Mouse (Mus musculus) frontal cortex, postnatal 25 days (tissue): ENCODE results near the gene Coa4.

Experiments used
- DNase-seq, 2 experiments: peaks; one replicate each; pipeline ENCODE4 v3.0.0; 2022; ENCODE audit warnings: low spot score in 2 of 2

Gene Coa4

DNA sequence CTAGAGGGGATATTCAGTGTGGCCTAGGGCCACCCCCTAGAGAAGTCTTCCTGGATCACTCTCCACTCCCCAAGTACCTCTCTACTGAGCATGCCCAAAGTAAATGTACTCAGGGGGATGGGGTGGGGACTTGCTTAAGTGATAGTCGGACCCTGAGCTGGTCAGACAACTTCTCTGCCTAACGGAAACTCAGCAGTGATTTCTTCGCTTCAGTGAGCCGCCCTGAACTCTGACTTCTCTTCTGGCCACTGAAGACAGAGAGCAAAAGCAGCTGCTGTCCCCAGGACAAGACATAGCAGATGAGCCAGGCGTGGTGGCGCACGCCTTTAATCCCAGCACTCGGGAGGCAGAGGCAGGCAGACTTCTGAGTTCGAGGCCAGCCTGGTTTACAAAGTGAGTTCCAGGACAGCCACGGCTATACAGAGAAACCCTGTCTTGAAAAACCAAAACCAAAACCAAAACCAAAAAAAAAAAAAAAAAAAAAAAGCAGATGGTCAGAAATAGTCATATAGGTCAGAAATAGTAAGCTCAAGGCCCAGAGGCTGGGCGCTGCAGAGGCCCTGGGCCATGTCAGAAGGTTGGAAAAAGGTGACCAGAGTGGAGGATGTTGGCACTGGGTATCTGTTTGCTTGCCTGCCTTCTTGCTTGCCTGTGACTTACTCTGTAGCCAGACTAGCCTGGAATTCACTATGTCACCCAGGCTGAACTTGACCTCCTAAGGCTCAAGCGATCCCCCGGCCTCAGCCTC, 32.0 kb upstream of the Coa4 start:
- no peak for DNase-seq

DNA sequence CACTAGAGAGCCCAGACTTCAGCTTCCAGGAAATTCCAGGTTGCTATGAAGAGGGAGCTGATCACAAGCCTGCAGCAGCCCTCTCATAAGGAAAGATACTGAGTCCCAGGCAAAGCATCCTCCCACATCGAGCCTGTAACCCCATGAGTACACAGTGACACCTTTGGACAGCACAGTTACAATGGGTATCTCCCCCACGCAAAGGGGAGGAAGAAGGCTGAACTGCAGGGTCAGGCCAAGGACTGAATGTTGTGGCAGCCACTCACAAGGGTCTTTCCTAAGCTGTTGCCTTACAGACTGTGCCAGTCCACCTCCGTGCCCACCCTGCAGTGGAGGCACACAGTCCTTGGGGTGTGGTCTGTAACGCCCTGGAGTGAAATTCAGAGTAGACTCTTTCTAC, 30.4 kb upstream of the Coa4 start:
- no peak for DNase-seq

GRCm38 (mm10) chr7:100508670-100509069, 28.2 kb upstream of the Coa4 start:
- DNase-seq, result no peak

DNA sequence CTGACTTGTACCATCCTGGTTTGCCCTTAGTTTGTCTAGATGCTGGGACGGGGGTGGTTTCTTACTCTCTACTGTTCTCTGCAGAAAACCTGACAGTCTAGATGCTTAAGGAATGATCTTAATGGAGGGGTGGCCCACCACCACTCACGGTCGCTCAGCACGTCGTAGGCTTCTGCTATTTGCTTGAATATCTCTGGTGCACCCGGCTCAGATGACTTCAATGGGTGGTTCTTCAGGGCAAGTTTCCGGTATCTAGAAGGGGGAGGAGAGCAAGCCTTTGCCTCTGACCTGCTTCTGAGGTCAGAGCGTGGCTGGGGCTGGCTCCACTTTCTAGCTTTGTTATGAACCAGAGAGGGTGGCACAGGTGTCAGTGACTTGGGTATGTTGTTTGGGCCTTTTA, 25.3 kb upstream of the Coa4 start:
- DNase-seq, result no peak

DNA sequence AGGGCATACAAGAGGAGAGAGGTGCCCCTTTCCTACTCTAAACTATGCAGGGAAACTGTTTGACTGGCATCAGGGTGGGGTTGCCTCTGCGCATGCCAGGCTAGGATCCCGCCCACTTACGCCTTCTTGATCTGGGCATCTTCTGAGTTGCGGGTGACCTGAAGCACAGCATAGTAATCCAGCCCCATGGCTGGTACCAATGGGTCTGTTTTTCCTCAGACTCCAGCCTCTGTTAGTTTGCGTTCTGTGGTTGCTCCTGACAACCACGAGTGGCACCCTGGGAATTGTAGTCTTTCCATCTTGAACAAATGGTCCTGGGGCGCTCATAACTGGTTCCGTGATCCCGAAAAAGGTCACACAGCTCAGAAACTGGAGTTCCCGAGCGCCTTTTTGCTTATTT, 22.3 kb upstream of the Coa4 start, which contains the start of gene Dnajb13:
Dnajb13 (minus strand) TSS at position 388 of the 400 bp plus-strand sequence.
- no peak for DNase-seq

DNA sequence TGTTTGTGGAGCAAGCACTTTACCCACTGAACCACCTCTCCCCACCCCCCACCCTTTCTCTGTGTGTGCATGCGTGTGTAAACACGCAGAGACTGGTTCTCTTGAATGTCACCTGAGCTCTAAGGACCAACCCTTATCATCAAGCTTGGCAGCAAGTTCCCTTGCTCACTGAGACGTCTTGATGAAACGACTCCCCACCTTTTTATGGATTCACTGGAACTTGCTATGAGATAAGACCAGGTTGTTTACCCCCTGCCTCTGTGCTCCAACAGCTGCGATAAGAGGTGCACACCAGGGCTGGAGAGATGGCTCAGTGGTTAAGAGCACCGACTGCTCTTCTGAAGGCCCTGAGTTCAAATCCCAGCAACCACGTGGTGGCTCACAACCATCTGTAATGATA, 16.7 kb upstream of the Coa4 start:
- no peak for DNase-seq

GRCm38 (mm10) chr7:100520663-100521285, 16.1 kb upstream of the Coa4 start:
- DNase-seq, result peak; percentile 54 to 77

GRCm38 (mm10) chr7:100522222-100522621, 14.6 kb upstream of the Coa4 start:
- no peak for DNase-seq

- no peak for DNase-seq
Observed at GRCm38 (mm10) chr7:100524669-100525068, 12.2 kb upstream of the Coa4 start.

GRCm38 (mm10) chr7:100530766-100531165, 6.1 kb upstream of the Coa4 start:
- DNase-seq, result no peak

DNA sequence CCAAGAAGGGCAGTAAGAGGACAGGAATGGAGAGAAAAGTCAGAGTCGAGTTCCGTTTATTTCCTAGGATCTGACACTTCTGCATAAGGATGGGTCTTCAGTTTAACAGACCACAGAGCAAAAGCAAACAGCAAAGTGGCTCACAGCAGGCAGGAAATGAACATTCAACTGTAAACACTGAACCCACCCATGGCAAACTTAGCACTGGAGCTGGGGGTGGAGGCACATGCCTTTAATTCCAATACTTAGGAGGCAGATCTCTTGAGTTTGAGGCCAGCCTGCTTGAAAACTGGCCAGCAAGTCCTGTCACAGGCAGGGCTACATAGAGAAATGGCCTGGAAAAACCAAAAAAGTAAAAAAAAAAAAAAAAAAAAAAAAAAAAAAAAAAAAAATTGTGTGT, 3.4 kb upstream of the Coa4 start:
- no peak for DNase-seq

DNA sequence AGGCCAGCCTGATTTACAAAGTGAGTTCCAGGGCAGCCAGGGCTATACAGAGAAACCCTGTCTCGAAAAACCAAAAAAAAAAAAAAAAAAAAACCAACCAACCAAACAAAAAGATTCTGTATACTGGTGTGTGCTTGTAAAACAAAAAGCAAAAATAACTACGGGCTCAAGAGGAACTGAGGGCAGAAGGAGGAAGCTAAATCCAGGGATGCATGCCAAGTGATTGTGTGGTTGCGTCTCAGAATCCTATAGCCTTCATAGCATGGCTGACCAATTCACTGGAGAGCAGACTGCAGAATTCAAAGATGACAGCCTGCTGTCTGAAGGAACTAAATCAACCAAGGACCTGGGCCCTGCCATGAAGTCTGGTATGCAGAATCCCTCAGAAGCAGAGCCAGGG, 2.7 kb upstream of the Coa4 start:
- DNase-seq, result no peak

DNA sequence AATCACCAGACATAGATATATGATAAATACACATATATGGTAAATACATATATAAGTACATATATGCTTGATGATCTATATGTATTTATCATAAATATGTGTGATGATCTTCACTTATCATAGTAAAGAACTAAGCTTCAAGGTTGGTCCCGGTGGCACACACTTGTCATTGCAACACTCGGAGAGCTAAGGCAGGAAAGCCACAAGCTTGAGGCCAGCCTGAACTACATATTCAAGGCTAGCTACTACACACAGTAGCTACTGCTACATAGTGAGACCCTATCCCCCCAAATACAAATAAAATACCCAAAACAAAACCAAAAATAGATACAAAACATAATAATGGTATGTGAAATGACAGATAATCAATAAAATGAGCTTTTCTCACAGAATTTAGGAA, 1.0 kb upstream of the Coa4 start:
- DNase-seq, result no peak

DNA sequence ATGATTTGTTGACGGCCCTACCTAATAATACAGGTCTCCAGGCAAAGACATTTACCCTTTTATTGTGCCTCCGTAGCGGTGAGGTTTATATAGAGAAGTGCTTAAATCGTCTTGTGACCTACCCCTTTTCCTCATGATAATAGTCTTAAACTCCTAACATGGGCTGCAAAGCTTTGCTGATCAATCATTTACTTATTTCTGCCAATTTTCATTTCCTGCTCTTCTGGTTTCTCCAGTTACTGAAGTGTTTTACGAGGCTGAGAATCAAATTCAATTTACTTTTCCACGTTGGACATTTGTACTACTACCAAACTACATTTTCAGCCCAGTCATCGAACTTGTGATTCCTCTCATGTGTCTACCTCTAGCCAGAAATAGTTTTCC, 640 bp downstream of the Coa4 start:
- no peak for DNase-seq

DNA sequence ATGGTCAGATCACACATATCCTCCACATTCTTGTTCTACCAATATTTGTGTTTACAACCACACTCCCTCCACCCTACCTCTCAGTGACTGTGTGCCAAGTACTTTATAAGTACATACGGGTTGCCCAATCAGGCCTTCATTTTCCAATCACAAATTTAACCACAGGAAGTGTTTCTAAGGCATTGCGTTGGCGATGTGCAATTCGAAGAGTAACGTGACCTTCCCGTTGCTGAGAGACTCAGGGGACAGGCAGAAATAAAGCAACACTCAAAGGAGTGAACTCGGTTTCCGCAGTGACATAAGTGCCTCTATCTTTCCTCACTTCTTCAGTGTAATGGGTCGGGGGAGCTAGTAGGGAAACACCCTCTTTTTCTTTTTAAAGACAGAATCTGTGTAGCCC, 2.6 kb downstream of the Coa4 start:
- DNase-seq, result no peak

DNA sequence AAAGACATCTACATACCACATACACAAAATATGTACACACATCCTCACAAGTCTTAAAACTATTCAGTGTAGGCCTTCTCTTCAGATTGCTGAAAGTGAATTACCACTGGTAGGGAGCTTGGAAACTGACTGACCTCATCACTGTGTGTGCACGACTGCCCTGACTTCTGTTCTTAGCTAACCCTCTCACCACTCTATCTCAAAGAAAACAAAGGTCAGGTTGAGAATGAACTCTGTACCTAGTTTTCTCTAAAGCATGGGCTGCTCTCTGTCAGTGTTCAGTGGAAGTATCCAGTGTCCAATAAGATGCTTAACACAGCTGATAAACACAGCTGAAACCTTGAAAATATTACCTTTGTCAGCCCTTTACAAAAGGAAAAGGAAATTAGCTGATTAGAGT, 7.6 kb downstream of the Coa4 start:
- DNase-seq, result no peak

- DNase-seq, result no peak
Observed at GRCm38 (mm10) chr7:100547631-100548030, 10.8 kb downstream of the Coa4 start.

GRCm38 (mm10) chr7:100549796-100550195, 12.9 kb downstream of the Coa4 start:
- no peak for DNase-seq

DNA sequence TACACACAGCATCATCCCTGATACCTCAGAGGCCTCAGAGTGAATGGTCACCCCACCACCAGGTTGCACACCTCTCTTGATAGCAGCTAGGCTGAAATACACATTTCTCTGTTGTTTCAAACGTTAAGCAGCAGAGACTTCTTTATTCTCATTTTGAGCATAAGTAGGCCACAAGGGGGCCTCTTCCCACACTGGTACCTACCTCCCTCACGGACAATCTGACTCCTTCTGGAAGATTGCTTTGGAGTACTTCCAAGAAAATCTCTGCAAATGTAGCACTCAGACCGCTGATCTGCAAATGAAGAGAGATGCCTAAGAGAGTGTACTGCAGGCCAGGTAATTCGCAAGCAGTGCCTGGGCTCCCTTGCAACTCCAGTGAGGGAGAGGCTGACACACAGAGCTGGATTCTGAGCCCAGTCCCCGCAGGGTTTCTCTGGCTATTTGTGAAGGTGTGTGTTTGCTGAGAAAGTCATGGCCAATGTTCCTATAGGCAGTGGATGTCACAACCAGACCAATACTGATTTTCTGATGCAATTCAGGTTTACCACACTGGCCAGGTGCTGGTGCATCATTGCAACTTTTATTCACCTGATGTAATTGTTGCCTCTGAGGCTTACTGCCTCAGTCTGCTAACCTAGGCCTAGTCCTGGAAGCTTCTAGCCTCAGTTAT, 13.6 kb downstream of the Coa4 start:
- no peak for DNase-seq

- DNase-seq, result no peak
Observed at GRCm38 (mm10) chr7:100554939-100555338, 18.1 kb downstream of the Coa4 start.

GRCm38 (mm10) chr7:100555431-100555951, 18.6 kb downstream of the Coa4 start:
- DNase-seq, result peak; percentile 24 to 32

DNA sequence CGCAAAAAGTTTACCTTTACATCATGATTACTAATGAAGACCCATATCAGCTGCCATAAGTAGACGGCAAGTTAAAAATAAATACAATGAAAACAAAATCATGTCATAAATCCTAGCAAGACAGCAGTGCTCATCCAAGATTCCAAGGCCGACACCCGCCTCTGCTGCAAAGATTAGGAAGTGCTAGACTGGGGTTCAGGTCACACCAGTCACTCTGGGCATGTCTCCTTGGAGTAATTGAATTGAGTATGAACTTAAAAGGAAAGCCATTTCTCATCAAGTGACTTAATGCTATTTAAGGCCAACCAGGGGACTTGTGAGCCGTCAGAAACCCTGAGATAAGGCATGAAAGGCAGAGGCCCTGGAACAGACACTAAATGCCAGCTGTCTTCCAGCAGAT, 20.4 kb downstream of the Coa4 start:
- DNase-seq, result no peak

GRCm38 (mm10) chr7:100559331-100559730, 22.5 kb downstream of the Coa4 start:
- no peak for DNase-seq
